Mouse (Mus musculus) G1E (cell line): ENCODE results near the gene Sema3b. TPM values are rescaled to one million over a fixed set of nuclear protein-coding genes. Genes with fewer than 3 reads are reported as not detected.
"Not testable (repeated sequence)": the region's sequence is repeated elsewhere in the genome, so short reads cannot be mapped to it uniquely, and the experiment has no call there.

Experiments
- ATAC-seq: 2 replicates; pipeline ENCODE4 v1.8.0; 2016; ENCODE audit warnings: mild to moderate bottlenecking; ENCODE audit not compliant: insufficient number of reproducible peaks, poor library complexity, low FRiP score, severe bottlenecking; ENCODE audit errors: extremely low read depth
- DNase-seq: peaks from one replicate; pipeline ENCODE4 v3.0.0; 2012; ENCODE audit warnings: low spot score
- H3K27me3 ChIP-seq: 2 replicates; pipeline ENCODE4 v1.6.1; 2012; ENCODE audit warnings: mild to moderate bottlenecking, low read length, inconsistent platforms; ENCODE audit not compliant: insufficient read depth
- H3K36me3 ChIP-seq: replicated peaks from 2 replicates; pipeline ENCODE3; 2012; ENCODE audit warnings: mild to moderate bottlenecking, inconsistent platforms
- H3K4me1 ChIP-seq: 2 replicates; pipeline ENCODE4 v1.6.1; 2012; ENCODE audit warnings: low read depth, low read length, inconsistent platforms, mixed read lengths; ENCODE audit not compliant: insufficient read depth
- H3K4me3 ChIP-seq: 2 replicates; pipeline ENCODE4 v1.5.1; 2012; ENCODE audit warnings: low read depth, mild to moderate bottlenecking, inconsistent platforms, low read length, moderate library complexity, mixed read lengths
- H3K9me3 ChIP-seq: replicated peaks from 2 replicates; pipeline ENCODE4 v1.6.1; 2012; ENCODE audit warnings: inconsistent platforms
- CTCF ChIP-seq: IDR thresholded peaks from 2 replicates; pipeline ENCODE4 v1.5.1; 2012; ENCODE audit warnings: low read depth, low read length, inconsistent platforms, mixed read lengths
- GATA1 ChIP-seq: IDR thresholded peaks from 2 replicates; pipeline ENCODE4 v1.6.1; 2012; ENCODE audit warnings: borderline replicate concordance, low read length, inconsistent platforms, mixed read lengths
- GATA2 ChIP-seq: IDR thresholded peaks from 2 replicates; pipeline ENCODE4 v1.6.1; 2012; ENCODE audit warnings: low read depth, low read length, inconsistent platforms, borderline replicate concordance
- POLR2AphosphoS5 ChIP-seq: IDR thresholded peaks from 2 replicates; pipeline ENCODE4 v1.6.1; 2012; ENCODE audit warnings: low read depth, low read length, inconsistent platforms; ENCODE audit not compliant: insufficient replicate concordance
- TAL1 ChIP-seq: conservative IDR thresholded peaks from 2 replicates; pipeline ENCODE4 v1.6.1; 2012; ENCODE audit warnings: low read depth, low read length, inconsistent platforms, mixed read lengths
- polyA plus RNA-seq: library from polyadenylated mRNA; stranded (reverse); fragments of >175 nt; gene quantifications from 2 replicates; pipeline ENCODE4 v1.2.3, GENCODE M21; 2012
- total RNA-seq, 2 experiments: library from RNA; stranded (forward) in 1 of 2; stranded (reverse) in 1 of 2; fragments of 200-1000 nt in 1 of 2; fragments of >200 nt in 1 of 2; fragmentation: Nextera tagmentation in 1 of 2; gene quantifications; 2 replicates each; pipeline ENCODE4 v1.2.3; 2014 to 2017

Gene Sema3b
- total and polyA plus RNA-seq, 3 experiments: 0.27 TPM; not detected in 2

DNA sequence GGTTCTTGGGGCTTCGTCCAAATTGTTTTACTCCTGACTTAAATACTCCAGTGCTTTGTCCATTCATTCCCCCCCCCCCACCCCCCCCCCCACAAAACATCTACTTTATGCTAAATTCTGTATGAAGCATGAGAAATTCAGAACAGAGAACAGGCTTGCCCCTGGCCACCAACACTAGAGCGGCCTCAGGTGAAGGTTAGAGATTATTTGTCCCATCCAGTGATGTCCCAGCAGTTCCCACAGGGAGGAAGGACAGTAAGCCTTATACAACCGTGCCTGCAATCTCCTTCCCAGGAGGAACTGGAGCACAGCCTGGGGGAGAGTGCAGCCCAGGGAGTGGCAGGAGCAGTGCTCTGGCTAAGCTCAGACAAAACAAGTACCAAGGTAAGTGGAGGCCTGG lies 30.4 kb downstream of the Sema3b start, which contains the start of gene Naa80:
Gene Naa80, plus strand, starts transcription at position 301 of the 400 bp plus-strand sequence.
- H3K4me3 ChIP-seq: no peak within 1 kb of the TSS
- peaks cover 34% of the 10 kb centered on the region for H3K36me3 ChIP-seq
- DNase-seq (no peak), ATAC-seq (no peak)
- H3K9me3 ChIP-seq: no peaks in the 10 kb centered on the region
- H3K27me3 ChIP-seq: no peaks in the 10 kb centered on the region
- TF ChIP-seq GATA1 (no peak), CTCF (no peak), TAL1 (no peak), GATA2 (no peak), POLR2AphosphoS5 (no peak)
- peaks cover 79% of the 10 kb centered on the region for H3K4me1 ChIP-seq

DNA sequence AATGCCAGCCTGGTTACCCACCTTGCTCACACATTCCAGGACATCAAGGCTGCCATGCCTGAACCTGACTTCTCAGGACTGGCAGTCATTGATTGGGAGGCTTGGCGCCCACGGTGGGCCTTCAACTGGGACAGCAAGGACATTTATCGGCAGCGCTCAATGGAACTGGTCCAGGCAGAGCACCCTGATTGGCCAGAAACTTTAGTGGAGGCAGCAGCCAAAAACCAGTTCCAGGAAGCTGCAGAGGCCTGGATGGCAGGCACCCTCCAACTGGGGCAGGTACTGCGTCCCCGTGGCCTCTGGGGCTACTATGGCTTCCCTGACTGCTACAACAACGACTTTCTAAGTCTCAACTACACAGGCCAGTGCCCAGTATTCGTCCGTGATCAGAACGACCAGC lies 31.2 kb downstream of the Sema3b start:
- TF ChIP-seq POLR2AphosphoS5 (no peak), TAL1 (no peak), GATA2 (no peak), CTCF (no peak)
- H3K9me3 ChIP-seq: no peaks in the 10 kb centered on the region
- no peak for DNase-seq
- ATAC-seq: no peak
- H3K36me3 ChIP-seq: peaks cover 31% of the 10 kb centered on the region
- H3K4me3 ChIP-seq: no peak overlapping the region
- H3K4me1 ChIP-seq: peaks cover 78% of the 10 kb centered on the region
- H3K27me3 ChIP-seq: no peaks in the 10 kb centered on the region

DNA sequence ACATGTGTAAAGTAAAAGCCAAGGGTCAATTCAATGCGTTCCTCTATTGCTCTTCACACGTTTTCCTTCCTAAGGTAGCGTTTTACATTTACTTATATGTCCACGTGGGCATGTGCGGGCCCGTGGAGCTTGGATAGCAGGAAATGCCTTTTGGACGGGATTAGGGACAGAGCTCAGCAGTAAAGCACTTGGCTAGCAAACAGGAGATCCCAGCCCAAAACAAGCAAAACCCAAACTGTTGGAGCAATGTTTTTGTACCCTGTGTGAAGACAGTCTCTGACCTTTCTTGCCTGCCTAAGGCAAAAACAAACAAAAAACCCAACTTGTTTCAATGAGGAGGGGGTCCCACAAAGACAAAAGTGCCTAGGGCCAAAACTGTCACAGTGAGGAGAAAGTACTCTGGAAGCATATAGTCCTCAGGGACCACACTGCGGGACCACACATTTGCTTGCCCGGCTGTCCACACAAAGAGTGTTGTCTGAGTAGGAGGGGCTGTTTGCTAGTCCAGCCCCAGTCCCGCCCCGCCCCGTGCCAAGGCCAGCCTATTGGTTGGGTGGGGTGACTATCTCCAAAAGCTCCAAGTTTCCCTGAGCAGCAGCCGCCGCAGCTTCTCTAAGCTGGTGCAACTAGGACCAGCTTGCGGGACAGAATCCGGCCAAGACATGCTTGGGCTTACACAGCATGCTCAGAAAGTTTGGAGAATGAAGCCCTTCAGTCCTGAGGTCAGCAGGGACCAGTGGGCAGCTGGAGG lies 32.5 kb downstream of the Sema3b start, which contains the start of gene Hyal1:
Gene Hyal1, plus strand, starts transcription at position 571 of the 751 bp plus-strand sequence.
- TF ChIP-seq TAL1 (no peak), GATA2 (no peak), POLR2AphosphoS5 (no peak), GATA1 (no peak), CTCF (no peak)
- peaks cover 36% of the 10 kb centered on the region for H3K36me3 ChIP-seq
- peaks cover 79% of the 10 kb centered on the region for H3K4me1 ChIP-seq
- DNase-seq: peak; percentile 85
- peak; percentile 43; the same call in 1 of the 2 replicates for ATAC-seq
- H3K27me3 ChIP-seq: no peaks in the 10 kb centered on the region
- peak within 1 kb of the TSS; percentile 67 for H3K4me3 ChIP-seq
- no peaks in the 10 kb centered on the region for H3K9me3 ChIP-seq

DNA sequence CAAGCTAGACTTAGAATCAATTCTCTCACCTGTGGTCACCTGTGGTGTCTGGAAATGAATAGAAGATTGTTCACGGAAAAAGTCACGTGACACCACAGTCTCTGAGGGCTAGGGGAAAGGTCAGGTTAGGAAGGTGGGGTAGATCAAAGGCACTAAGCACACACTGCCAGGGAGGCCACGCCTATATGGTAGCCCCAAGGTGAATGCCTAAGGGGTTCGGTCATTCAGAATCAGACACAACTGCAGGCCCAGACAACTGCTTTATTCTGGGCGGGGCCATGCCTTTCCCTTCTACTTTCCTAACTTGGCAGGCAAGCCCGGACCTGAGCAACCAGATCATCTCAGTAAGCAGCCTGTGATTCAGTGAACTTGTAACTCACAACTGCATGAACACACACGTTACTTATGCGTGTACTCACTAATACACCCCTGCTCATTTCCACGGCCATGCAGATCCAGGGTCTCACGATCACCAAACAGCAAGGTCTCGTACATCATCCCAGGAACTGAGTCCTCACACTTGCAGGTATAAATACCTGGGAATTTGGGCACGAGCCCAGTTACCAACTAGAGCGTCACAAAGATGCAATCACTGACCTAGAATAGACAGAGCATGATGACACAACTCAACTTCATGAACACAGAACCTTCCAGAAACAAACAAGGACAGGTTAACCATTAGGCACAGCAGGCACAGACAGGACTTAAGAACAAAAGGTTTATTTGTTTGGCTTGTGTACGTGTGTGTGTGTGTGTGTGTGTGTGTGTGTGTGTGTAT lies 33.3 kb downstream of the Sema3b start:
- peaks cover 80% of the 10 kb centered on the region for H3K4me1 ChIP-seq
- TF ChIP-seq TAL1: no peak
- no peak for TF ChIP-seq POLR2AphosphoS5
- no peak for TF ChIP-seq CTCF
- no peak for TF ChIP-seq GATA1
- TF ChIP-seq GATA2: no peak
- H3K36me3 ChIP-seq: peaks cover 44% of the 10 kb centered on the region
- DNase-seq (no peak), ATAC-seq (no peak)
- no peaks in the 10 kb centered on the region for H3K9me3 ChIP-seq
- H3K27me3 ChIP-seq: no peaks in the 10 kb centered on the region
- no peak overlapping the region for H3K4me3 ChIP-seq

DNA sequence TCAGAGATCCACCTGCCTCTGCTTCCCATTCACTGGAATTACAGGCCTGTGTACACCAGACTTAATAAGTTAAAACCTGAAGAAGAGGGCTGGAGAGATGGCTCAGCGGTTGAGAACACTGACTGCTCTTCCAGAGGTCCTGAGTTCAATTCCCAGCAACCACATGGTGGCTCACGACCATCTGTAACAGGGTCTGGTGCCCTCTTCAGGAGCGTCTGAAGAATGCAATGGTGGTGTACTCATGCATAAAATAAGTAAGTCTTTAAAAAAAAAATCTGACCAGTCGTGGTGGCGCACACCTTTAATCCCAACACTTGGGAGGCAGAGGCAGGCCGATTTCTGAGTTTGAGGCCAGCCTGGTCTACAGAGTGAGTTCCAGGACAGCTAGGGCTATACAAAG lies 35.3 kb downstream of the Sema3b start:
- peaks cover 81% of the 10 kb centered on the region for H3K4me1 ChIP-seq

DNA sequence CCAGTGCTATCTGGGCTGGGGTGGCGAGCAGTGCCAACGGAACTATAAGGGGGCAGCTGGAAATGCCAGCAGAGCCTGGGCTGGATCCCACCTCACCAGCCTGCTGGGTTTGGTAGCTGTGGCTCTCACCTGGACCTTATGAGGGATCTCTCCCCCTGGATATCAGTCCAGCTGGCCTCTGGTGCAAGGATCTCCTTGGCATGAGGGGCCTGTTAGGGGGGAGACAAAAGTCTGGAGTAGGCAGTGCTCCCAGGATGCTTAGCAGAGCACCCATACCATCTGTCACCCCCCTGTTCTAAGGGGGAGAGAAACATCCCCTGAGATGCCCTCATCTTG lies 36.7 kb downstream of the Sema3b start:
- H3K27me3 ChIP-seq: no peaks in the 10 kb centered on the region
- DNase-seq (no peak), ATAC-seq (no peak)
- TF ChIP-seq GATA2 (no peak), POLR2AphosphoS5 (no peak), GATA1 (no peak), TAL1 (no peak), CTCF (no peak)
- H3K4me1 ChIP-seq: peaks cover 84% of the 10 kb centered on the region
- H3K36me3 ChIP-seq: peaks cover 40% of the 10 kb centered on the region
- peak overlapping the region; percentile 7; the same call in 1 of the 2 replicates for H3K4me3 ChIP-seq
- H3K9me3 ChIP-seq: no peaks in the 10 kb centered on the region

More for the DNA sequence above, 35.3 kb downstream of the Sema3b start:
- ATAC-seq, H3K27me3 ChIP-seq, H3K9me3 ChIP-seq, H3K4me3 ChIP-seq, DNase-seq: not testable (repeated sequence)
- peaks cover 43% of the 10 kb centered on the region for H3K36me3 ChIP-seq
